Mouse (Mus musculus) kidney, adult 11 months (tissue): ENCODE measurements around the gene Cdk13.

Experiments
- DNase-seq: peaks from one replicate; pipeline ENCODE4 v3.0.0; 2022

Gene Cdk13

GRCm38 (mm10) chr13:17804909-17805613, at the start of gene Cdk13:
Gene Cdk13, minus strand, starts transcription at chr13:17805097.
- peak; percentile 99 for DNase-seq

GRCm38 (mm10) chr13:17843336-17843735, 38.4 kb upstream of the Cdk13 start:
- no peak for DNase-seq

- peak; percentile 16 for DNase-seq
Measured at GRCm38 (mm10) chr13:17842756-17843155, 37.9 kb upstream of the Cdk13 start.

GRCm38 (mm10) chr13:17839137-17839536, 34.2 kb upstream of the Cdk13 start:
- no peak for DNase-seq

- DNase-seq, result no peak
Measured at GRCm38 (mm10) chr13:17838484-17838851, 33.6 kb upstream of the Cdk13 start.

- peak; percentile 9 for DNase-seq
Measured at GRCm38 (mm10) chr13:17837610-17838483, 33.0 kb upstream of the Cdk13 start.

GRCm38 (mm10) chr13:17836808-17837207, 31.9 kb upstream of the Cdk13 start:
- DNase-seq, result no peak

- no peak for DNase-seq
Measured at GRCm38 (mm10) chr13:17832940-17833339, 28.0 kb upstream of the Cdk13 start.

- DNase-seq, result no peak
Measured at GRCm38 (mm10) chr13:17817226-17817625, 12.3 kb upstream of the Cdk13 start.

GRCm38 (mm10) chr13:17805614-17805975, 698 bp upstream of the Cdk13 start:
- no peak for DNase-seq

- peak; percentile 43 for DNase-seq
Measured at GRCm38 (mm10) chr13:17804058-17804841, 647 bp downstream of the Cdk13 start.

- peak; percentile 71 for DNase-seq
Measured at GRCm38 (mm10) chr13:17803331-17804057, 1.4 kb downstream of the Cdk13 start.

- no peak for DNase-seq
Measured at GRCm38 (mm10) chr13:17802880-17803279, 2.0 kb downstream of the Cdk13 start.

GRCm38 (mm10) chr13:17799735-17800134, 5.2 kb downstream of the Cdk13 start:
- DNase-seq, result no peak

- DNase-seq, result no peak
Measured at GRCm38 (mm10) chr13:17795757-17796456, 9.0 kb downstream of the Cdk13 start.

GRCm38 (mm10) chr13:17783643-17784042, 21.3 kb downstream of the Cdk13 start:
- DNase-seq, result no peak

GRCm38 (mm10) chr13:17779923-17780322, 25.0 kb downstream of the Cdk13 start:
- no peak for DNase-seq

GRCm38 (mm10) chr13:17776303-17776702, 28.6 kb downstream of the Cdk13 start:
- DNase-seq, result no peak

- DNase-seq, result no peak
Measured at GRCm38 (mm10) chr13:17775364-17775763, 29.5 kb downstream of the Cdk13 start.

GRCm38 (mm10) chr13:17773112-17773511, 31.8 kb downstream of the Cdk13 start:
- DNase-seq, result no peak

GRCm38 (mm10) chr13:17772574-17772973, 32.3 kb downstream of the Cdk13 start:
- no peak for DNase-seq

- DNase-seq, result no peak
Measured at GRCm38 (mm10) chr13:17762405-17762804, 42.5 kb downstream of the Cdk13 start.
